Mouse (Mus musculus): ENCODE measurements at regions not wholly inside any gene's neighbourhood (a gene's known extent, or its start where the extent isn't known, plus 50 kb on each side); places are given as distances from the start of the nearest gene placed in this dataset.
"Not testable (repeated sequence)": the region's sequence is repeated elsewhere in the genome, so short reads cannot be mapped to it uniquely, and the experiment has no call there.

DNA sequence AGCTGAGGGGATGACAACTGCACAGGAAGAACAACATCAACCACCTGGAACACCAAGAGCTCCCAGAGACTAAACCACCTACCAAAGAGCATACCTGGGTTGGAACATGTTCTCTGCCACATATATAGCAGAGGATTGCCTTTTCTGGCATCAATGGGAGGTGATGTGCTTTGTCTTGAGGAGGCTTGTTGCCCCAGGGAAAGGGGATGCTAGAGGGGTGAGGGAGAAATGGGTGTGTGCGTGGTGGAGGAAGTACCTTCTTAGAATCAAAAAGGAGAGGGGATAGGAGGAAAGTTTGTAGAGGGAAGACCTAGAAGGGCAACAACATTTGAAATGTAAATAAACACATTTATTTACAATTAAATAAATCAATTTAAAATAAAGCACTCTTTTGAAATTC, 358.5 kb upstream of the Pfkp start:
- DNase-seq (ENCODE audit: low read depth, low spot score) = no peak

DNA sequence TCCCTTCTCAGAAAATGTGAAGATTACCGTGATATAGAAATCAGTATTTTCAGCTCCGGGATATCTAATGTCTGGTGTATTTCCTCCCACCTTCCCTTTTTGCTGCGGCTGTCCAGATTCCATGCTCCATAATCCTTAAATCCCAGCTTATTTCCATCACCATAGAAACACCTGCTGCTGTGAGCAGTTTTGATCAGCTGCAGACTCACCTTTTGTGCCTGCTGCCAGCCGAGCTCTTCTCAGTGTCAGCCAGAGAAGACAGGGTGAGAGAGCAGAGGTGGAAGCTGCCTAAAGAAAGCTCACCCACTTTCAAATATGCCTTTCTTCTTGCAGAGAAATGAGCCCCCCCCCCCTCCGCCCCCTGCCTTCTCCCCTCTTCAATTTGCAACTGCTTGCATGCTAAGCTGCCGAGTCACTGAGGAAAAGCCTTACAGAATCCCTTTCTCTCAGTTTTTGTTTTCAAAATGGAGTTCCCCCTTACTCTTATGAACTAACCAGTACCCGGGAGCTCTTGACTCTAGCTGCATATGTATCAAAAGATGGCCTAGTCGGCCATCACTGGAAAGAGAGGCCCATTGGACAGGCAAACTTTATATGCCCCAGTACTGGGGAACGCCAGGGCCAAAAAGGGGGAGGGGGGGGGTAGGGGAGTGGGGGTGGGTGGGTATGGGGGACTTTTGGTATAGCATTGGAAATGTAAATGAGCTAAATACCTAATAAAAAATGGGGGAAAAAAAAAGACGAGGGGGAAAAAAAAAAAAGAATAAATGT, 350.1 kb upstream of the Pfkp start:
- not testable (repeated sequence) for DNase-seq (ENCODE audit: low read depth, low spot score)

DNA sequence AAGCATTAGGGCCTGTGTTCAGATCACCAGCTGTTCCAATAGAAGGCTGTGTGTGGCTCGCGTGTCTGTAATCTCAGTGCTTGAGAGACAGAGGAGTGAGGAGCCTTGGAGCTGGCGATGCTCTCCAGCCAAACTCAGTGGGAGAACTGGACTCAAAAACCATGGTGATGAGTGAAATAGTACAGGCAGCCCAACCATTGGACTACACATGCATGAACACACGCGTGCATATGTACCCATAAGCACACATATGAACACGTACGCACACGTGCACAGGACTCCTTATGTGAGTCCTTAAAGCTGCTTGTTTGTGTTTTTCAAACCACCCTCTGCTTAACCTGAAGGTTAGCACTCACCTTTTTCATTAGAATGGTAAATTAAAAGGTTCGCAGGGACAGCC, 349.5 kb upstream of the Pfkp start:
- DNase-seq (ENCODE audit: low read depth, low spot score) = no peak

DNA sequence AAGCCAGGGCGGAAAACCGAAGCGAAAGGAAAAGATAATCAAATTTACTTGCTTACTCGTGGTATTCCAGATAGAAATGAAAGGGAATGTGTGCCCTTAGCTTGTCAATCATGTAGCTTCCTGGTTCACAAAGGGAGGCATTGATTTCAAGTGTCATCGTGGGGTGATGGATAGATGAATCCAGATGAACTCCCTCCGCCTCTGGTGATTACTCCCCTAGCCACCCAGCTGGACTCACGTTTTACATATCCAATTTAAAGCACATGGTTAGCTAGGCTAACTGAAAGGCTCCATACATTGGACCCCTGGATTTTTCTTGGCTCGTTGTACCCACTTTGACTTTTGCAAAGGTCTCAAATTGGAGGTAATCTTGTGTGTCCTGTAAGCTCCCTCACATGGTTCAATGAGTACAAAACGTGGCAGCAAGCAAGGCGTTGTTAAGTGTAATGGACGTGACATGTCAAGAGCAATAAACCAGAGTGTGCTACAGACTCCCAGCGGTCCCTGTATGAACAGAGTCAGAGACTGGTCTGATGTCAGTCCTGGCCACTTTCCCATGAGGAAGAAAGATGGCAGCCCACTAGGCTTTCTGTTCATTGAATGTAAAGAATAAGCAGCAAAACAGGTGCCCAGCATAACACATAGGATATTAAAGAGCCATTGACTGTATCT, 343.9 kb upstream of the Pfkp start:
- no peak for DNase-seq (ENCODE audit: low read depth, low spot score)

DNA sequence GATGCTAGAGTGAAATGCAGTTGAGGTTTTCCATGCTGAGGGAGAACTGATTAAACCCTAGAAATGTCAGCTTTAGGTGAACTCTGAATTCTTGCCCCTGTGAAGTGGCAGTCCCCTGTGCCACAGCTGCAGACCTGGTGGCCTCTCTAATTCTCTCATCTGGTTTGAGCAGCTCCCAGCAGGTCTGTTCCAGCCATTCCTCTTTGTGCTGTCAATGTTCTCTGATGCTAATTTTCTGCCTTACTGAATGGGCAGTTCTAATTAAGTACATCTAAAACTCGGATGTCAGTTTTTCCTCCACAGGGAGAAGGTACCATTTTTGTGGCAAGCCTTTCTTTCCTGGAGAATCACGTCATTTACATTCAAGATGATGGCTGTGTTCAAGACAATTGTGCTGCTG, 343.1 kb upstream of the Pfkp start:
- DNase-seq (ENCODE audit: low read depth, low spot score) = no peak

DNA sequence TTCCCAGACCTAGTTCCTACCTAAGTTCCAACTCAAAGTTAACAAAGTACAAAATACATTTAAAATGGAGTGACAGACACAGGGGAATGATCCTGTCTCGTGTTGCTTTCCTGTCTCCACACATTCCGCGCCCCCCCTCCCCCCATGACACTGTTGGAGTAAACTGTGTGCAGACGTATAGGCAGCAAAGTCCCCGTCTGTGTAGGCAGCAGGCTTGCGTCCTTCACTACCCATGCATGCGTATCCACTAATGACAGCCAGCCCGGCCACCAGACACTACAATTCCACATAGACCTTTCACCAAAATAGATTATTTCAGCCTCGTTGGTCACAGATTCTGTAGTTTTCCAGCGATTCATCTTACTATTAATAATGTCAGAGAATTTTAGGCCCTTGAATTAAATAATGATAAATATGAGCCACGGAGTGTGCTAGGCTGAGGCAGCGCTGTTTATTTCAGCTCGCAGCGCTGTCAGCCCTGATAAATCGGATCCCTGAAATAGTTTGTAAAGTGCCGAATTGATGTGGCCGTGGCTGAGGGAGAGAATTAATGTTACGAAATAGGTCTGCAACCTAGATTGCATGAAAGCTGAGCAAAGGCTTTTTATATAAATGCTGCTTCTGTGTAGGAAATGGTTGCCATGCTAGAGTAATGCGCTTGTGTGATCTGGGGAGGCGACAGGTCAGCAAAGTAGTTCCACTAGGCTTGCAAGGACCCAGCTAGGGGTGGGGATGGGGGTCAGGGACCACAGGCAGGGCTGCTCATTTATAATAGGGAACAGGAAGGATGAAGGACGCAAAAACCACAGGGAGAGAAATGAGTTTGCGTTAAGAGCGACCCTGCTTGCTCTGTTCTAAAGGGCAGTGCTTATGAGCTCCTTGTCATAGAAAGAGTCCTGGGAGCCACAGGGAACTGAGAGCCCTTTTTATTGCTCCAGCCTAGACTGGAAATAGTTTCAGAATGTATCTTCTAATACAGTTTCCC, 336.7 kb upstream of the Pfkp start:
- no peak for DNase-seq (ENCODE audit: low read depth, low spot score)

DNA sequence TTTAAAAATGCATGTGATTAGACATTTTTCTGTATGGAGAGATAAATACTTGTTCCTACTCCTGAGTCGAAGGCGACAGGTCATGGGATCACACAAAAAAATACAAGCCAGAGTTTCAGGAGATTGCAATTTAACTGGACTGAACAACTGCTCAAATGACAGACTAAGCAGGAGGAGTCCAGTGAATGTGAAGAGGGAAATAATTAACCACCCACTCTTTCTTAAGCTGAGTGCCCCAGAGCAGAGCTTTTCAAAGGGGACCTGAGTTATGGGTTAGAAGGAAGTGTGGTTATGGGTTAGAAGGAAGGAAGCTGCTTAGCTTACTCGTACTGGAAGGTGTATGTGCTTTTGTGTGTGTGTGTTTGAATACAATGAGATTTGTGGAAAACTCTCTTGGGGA, 307.1 kb upstream of the Pfkp start:
- DNase-seq (ENCODE audit: low read depth, low spot score) = no peak

DNA sequence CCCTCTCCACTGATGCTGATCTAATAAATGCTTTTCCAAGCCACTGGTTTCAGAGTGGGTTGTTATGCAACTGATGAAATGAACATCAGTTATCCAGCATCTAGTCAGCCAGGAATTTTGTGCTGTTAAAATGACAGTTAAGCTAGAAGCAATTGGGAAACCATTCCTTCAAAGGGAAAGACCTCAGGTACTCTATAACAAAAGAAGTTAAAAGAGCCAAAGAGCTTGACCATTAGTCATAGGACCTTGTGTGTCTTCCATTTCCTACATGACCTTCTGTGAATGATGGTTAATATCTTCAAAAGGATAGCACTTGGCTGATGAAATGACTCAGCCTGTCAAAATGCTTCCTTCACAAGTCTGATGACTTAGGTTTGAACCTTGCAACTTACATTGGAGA, 275.6 kb upstream of the Pfkp start:
- no peak for DNase-seq (ENCODE audit: low read depth, low spot score)

DNA sequence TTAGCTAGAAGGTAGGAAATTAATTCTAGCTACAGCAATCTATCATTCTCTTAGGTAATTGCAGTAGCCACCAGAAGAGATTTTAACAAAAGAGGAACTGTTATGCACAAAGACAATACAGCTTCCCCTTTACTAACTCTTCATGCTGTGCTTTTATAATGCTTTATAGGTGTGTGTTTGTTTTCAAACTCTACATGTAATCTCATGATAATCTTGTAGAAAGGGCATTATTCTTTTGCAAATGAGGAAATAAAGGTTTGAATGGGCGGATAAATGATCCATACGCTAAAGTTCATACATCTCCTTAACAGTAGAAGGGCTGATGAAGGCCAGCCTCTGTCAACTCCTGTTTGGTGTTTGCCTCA, 273.8 kb upstream of the Pfkp start:
- DNase-seq (ENCODE audit: low read depth, low spot score) = no peak

DNA sequence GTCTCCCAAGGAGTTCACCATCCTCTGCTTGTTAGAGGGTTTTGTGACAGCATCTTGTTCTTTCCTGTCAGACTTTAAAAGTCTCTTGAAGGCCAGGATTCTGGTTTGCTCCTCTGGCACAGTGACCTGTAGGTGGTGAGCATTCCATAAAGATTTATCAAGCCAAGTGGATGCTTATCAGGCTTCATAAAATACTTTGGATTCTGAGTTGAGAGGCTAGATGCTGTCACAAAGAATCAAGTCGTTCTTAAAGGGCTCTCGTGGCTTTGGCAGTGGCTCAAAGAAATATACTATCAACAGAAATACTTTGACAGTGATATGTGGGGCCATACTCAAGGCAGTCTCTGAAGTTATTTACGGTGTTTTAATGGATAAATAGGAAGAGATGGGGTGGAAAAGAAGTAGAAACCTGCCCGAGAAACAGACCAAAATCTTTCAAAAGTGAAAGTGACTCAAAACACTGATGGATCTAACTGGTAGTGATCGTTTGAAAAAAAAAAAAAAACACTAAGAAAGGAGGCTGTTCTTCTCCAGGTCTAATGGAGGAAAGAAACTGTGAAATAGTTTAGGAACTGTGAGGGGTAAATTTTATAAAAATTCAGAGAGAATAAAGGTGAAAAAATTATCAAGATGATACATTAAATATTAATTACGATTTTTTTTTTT, 273.2 kb upstream of the Pfkp start:
- DNase-seq (ENCODE audit: low read depth, low spot score) = no peak

DNA sequence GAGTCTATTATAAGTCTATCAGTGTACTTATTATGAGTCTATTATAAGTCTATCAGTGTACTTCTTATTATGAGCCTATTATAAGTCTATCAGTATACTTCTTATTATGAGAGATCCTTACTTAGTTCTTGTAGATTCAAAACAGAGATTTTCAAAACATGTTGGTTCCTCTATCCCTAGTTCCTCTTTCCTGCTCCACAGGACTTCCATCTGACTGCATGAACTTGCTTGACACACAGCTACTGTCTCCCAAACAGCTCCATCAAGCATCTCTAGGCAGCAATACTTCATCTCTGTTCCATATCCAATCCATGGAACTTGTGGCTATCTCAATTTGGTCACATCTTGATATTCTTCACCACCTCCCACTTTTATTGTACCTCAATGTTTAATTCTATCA, 257.4 kb upstream of the Pfkp start:
- DNase-seq (ENCODE audit: low read depth, low spot score) = no peak

DNA sequence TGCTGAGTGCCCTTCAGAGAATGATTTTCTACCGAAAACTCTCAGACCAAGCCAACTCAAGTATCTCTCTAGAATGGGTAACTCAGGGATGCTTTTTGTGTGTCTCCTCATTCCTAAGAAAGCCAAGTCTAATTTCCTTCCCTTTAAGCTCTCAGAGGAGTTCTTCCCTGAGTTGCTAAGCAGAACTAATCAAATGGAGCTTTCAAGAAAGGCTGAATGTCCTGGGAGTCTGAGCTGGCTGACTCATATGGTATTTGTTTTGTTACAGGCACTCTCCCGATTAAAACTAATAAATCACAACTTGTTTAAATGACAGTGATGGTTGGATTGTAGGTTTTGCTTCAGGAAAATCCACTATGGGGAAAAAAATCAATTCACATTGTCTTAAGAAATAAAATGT, 253.1 kb upstream of the Pfkp start:
- no peak for DNase-seq (ENCODE audit: low read depth, low spot score)

DNA sequence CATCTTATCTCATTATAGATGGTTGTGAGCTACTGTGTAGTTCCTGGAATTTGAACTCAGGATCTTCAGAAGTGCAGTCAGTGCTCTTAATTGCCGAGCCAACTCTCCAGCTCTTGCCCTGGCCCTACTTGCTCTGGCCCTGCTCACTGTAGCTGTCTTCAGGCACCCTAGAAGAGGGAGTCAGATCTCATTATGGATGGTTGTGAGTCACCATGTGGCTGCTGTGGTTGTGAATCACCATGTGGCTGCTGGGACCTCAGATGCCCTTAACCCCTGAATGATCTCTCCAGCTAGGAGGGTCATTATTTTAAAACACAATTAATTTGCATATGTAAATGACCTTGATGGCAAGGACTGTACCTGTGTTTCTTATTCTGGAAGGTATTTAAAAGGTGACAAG, 249.1 kb upstream of the Pfkp start:
- no peak for DNase-seq (ENCODE audit: low read depth, low spot score)

DNA sequence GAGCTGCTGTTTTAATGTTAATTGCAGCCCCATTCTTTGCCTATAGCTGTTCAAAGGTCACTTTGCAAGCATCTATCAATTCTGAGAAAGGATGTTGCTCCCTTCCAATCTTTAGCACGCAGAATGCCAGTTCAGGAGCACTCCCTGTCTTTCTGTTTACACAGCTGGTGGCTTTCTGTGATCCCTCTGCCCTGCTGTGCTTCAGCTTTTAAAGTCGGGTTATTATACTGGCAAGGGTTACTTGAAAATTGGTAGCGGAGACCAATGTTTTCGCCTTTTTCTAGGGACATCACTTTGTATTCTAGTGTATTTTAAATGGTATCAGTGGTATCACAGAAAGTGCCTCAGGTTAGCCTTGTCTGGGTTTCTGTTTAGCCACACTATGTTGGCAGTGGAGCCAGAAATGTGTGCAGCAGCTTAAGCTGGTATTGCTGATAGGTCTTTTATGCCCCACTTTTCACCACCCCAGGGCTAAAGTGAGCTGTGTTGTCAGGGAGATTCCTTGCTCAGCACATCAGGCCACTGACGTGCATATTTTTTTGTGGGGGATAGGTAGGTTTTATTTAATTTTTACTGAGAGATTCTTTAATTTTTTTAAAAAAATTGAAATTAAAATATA, 243.0 kb upstream of the Pfkp start:
- DNase-seq (ENCODE audit: low read depth, low spot score) = no peak

DNA sequence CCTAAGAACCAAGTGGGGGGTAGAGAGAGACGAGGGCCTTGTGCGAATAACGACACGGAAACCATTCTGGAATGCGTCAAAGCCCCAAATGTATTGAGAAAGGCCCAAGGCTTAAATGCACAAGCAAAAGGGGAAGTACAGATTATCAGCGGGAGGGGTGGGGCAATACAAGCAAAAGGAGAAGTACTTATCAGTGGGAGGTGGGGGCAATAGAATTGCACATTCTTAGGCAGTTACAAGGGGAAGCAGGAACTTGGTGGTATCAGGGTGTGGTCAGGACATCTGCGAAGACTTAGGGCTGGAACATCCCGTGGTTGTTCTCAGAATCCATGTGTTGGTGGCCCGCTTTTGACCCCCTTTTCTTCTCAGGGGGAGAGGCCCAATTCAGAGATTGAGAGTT, 240.9 kb upstream of the Pfkp start:
- not testable (repeated sequence) for DNase-seq (ENCODE audit: low read depth, low spot score)

DNA sequence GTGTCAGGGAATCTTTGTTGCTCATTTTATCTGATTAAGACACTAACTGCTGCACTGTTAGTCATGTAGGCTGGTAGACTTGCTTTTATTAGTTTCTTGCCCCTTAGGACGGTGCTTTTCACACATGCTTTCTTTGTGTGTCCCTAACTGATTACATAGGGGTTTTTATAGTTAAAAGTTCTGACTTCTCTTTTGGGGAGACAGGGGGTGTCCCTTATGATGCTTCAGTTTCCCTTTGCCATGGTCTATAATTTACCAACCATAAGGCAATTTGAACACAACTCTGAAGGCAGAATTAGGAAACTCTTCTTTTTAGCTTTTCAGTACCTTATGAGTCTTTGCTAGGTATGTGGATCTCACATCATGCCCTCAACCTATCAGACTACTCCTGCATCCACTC, 239.8 kb upstream of the Pfkp start:
- no peak for DNase-seq (ENCODE audit: low read depth, low spot score)

DNA sequence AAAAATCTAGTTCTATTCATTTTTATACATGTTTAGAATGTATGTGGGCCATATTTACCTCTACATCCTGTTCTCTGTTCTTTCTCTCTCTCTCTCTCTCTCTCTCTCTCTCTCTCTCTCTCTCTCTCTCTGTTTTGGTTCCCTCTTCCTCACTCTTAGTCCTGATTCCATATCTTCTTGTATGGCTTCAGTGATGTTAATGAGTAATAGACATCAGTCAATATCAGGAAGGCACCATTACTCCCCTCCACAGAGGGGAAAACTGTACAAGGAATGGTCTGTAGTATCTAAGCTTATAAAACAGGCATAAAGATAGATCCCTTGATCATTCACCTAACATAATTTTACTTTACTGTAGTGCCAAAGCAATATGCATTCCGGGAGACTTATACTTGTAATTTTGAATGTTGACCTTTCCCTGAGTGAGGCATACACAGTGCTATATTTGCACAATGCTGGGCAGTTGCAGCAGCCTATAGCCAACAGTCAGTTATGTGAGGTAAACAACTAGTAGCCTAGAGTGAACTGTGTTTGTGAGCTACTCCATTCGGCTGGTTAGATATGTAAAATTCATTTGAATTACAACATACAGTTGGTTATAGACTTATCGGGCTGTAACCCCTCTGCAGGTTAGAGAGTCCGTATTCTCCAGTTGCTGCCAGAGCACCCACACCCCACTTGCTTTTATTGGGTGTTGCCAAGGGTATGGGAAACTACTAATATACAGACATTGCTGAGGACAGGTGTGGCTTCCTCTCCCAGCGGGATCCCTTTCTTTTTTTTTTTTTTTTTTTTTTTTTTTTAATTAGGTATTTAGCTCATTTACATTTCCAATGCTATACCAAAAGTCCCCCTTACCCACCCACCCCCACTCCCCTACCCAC, 228.7 kb upstream of the Pfkp start:
- DNase-seq (ENCODE audit: low read depth, low spot score) = no peak

DNA sequence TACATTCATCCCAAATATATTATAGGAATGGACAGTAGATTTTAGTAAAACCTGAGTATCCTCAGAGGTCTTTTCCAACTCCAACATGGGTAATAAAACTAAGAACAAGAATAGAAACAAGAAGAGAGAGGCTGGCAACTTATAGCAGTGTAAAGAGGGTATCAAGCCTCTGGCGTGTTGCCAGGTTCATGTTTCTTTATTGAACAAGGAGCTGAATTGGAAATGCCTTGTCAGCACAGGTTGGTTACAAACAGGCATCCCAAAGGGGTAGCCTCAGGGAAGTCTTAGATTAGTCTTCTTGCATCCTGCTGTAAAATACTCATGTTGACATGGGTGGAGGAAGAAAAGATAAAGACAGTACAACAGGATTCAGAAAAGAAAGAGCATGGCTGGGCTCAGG, 213.6 kb upstream of the Pfkp start:
- no peak for DNase-seq (ENCODE audit: low read depth, low spot score)

DNA sequence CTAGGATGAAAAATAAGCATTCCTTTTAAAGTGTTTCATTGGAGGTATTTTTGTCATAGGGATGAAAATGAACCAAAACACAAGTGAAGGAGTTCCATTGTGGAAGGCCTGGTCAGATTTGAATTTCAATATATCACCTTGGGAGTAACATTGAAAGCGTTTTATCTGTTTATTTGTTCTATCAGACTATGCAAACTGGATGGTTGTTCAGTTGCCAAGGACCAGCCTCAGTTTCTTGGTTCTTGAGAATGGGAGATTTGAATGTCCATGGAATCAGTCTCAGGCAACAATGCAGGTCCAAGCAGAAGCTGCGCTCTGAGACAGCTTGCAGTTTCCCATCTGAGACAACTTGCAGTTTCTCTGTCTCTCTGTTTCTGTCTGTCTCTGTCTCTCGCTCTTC, 211.0 kb upstream of the Pfkp start:
- no peak for DNase-seq (ENCODE audit: low read depth, low spot score)

Data from embryo, embryonic 11.5 days (tissue).